Mouse (Mus musculus): Measurements from ENCODE around the gene Bcl2l2. TPM values are rescaled to one million over a fixed set of nuclear protein-coding genes. Genes with fewer than 3 reads are reported as not detected.

Bcl2l2 gene
- polyA plus RNA-seq, 1 experiment from 2014 or later: 3.4 TPM

DNA sequence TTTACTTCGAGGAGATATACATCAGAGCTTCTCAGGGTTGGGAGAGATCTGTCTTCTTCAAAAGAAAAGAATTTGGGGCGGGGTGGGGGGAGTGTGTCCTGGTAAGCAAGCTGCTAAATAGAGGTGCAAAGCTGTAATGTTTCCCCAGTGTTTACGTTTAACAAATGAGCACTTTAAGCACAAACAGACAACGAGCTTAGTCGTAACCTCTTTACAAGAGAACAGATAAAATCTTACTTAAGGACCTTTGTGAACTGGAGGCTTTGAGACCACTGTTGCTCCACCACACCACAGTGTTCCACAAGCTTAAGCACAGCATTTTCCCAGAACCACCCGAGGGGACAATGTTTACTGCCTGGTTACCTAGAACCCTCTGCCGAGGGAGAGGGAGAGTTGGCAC is 44.1 kb downstream of the Bcl2l2 start:
- Histone ChIP-seq H3K9ac (ENCODE audit: low read length) (peak overlapping the region; percentile 79), H3K27me3 (ENCODE audit: control insufficient read depth, insufficient read depth, low read depth, low read length) (peaks cover 3% of the 10 kb centered on the region; the same call in 1 of the 2 replicates), H3K4me3 (ENCODE audit: low read length) (peak overlapping the region; percentile 55), H3K27ac (ENCODE audit: low read length) (peak overlapping the region; percentile 97), H3K4me1 (replicated peaks; ENCODE audit: control insufficient read depth, insufficient read depth, low read length) (peaks cover 17% of the 10 kb centered on the region), H3K9me3 (ENCODE audit: control insufficient read depth, low read length) (no peaks in the 10 kb centered on the region), H3K36me3 (ENCODE audit: control insufficient read depth, insufficient read depth, low read length) (no peaks in the 10 kb centered on the region), H3K4me2 (ENCODE audit: low read depth, low read length) (peak overlapping the region; percentile 84)
- 18% methylated on average over 7 of the region's 7 CpGs for WGBS
- no peak for ATAC-seq (ENCODE audit: low read depth)

- peaks cover 3% of the 10 kb centered on the region; the same call in 1 of the 2 replicates for H3K27me3 ChIP-seq (ENCODE audit: control insufficient read depth, insufficient read depth, low read depth, low read length)
- no peaks in the 10 kb centered on the region for H3K36me3 ChIP-seq (ENCODE audit: control insufficient read depth, insufficient read depth, low read length)
- 63% methylated on average over 5 of the region's 5 CpGs for WGBS
- H3K9me3 ChIP-seq (ENCODE audit: control insufficient read depth, low read length): no peaks in the 10 kb centered on the region
- no peak overlapping the region for H3K4me3 ChIP-seq (ENCODE audit: low read length)
- no peak for ATAC-seq (ENCODE audit: low read depth)
- peaks cover 12% of the 10 kb centered on the region for H3K4me1 ChIP-seq (replicated peaks; ENCODE audit: control insufficient read depth, insufficient read depth, low read length)
- H3K9ac ChIP-seq (ENCODE audit: low read length): no peak overlapping the region
- no peak overlapping the region for H3K4me2 ChIP-seq (ENCODE audit: low read depth, low read length)
- H3K27ac ChIP-seq (ENCODE audit: low read length): no peak overlapping the region
Measured at GRCm38 (mm10) chr14:54929801-54930200, 46.6 kb downstream of the Bcl2l2 start.

- Histone ChIP-seq H3K27ac (ENCODE audit: low read length) (no peak overlapping the region), H3K27me3 (ENCODE audit: control insufficient read depth, insufficient read depth, low read depth, low read length) (peaks cover 2% of the 10 kb centered on the region; the same call in 1 of the 2 replicates), H3K36me3 (ENCODE audit: control insufficient read depth, insufficient read depth, low read length) (no peaks in the 10 kb centered on the region), H3K9me3 (ENCODE audit: control insufficient read depth, low read length) (no peaks in the 10 kb centered on the region), H3K4me1 (replicated peaks; ENCODE audit: control insufficient read depth, insufficient read depth, low read length) (peaks cover 6% of the 10 kb centered on the region), H3K4me2 (ENCODE audit: low read depth, low read length) (no peak overlapping the region), H3K9ac (ENCODE audit: low read length) (no peak overlapping the region), H3K4me3 (ENCODE audit: low read length) (no peak overlapping the region)
- no peak for ATAC-seq (ENCODE audit: low read depth)
- WGBS: 33% methylated on average over 2 of the region's 2 CpGs
Measured at GRCm38 (mm10) chr14:54930431-54930830, 47.3 kb downstream of the Bcl2l2 start.

GRCm38 (mm10) chr14:54932645-54933150 is 49.5 kb downstream of the Bcl2l2 start, which contains the start of gene Il25:
TSS of gene Il25 (plus strand) at chr14:54932695.
- Histone ChIP-seq H3K9ac (ENCODE audit: low read length) (no peak within 1 kb of the TSS), H3K4me1 (replicated peaks; ENCODE audit: control insufficient read depth, insufficient read depth, low read length) (peaks cover 3% of the 10 kb centered on the region; the same call in 1 of the 2 replicates), H3K27me3 (ENCODE audit: control insufficient read depth, insufficient read depth, low read depth, low read length) (no peaks in the 10 kb centered on the region), H3K4me2 (ENCODE audit: low read depth, low read length) (no peak within 1 kb of the TSS), H3K9me3 (ENCODE audit: control insufficient read depth, low read length) (no peaks in the 10 kb centered on the region), H3K4me3 (ENCODE audit: low read length) (no peak within 1 kb of the TSS), H3K36me3 (ENCODE audit: control insufficient read depth, insufficient read depth, low read length) (no peaks in the 10 kb centered on the region), H3K27ac (ENCODE audit: low read length) (no peak within 1 kb of the TSS)
- WGBS: 24% methylated on average over 6 of the region's 6 CpGs
- ATAC-seq (ENCODE audit: low read depth): peak; percentile 20; the same call in 1 of the 2 replicates

DNA sequence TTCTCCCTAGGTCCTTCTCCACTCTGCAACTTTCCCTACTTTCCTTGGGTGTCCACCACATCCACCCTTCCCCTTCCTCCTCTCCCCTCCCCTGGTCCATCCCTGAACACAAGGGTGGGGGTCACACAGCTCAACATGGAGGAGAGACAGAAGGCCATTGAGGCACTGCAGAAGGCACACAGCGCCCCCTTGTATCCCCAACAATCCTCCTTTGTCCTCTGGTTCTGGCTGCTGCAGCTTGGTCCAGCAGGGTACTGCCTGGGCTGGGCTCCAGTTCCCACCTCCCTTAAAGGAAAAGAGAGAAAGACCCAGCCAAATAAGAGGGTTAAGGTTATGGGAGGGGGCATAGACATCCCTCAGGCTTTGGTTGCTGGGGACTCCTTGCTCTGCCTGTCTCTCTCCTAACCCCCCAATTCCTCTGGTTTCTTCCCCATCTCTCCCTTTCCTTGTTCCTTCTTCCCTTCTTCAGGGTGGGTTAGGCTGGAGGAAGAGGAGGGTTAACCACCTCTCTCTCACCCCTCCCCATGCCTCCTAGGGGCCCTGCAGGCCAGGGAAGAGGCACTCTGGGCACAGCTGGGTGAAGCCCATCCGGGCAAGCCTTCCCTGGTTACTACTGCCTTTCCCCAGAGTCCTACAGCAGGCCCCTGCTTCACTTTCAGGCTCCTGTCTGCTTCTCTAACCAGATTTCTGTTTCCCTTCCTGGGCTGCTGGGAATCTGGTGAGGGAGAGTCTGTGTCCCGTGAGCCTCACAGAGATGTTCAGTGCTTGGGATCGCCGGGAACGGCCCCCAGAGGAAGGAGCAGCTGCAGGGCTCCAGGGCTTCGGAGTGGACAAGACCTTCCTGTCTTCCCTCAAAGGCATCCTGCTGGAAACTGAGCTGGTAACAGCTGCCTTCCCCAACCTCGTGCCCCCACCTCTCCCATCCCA is 53.0 kb downstream of the Bcl2l2 start, which contains the start of gene Cmtm5:
TSS of gene Cmtm5 (plus strand) at position 358 of the 927 bp plus-strand sequence.
- ATAC-seq (ENCODE audit: low read depth): no peak

DNA sequence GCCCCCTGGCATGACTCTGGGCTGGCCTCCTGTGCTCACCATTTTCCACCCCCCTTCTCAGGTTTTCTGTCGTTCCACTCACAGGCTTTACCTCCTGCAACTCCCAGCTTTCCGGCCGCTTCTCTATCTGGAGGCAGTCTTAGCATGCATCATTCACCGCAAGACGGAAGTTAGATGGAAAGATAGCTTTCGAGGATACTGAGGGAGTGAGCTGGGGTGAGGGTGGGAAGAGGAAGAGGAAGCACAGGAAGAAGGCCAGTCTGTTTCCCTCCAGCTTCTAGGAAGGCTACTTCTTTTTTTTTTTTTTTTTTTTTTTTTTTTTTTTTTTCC is 53.6 kb downstream of the Bcl2l2 start:
- ATAC-seq (ENCODE audit: low read depth): no peak
- no peak overlapping the region for H3K27ac ChIP-seq (ENCODE audit: low read length)
- H3K4me2 ChIP-seq (ENCODE audit: low read depth, low read length): no peak overlapping the region
- H3K9ac ChIP-seq (ENCODE audit: low read length): no peak overlapping the region
- H3K27me3 ChIP-seq (ENCODE audit: control insufficient read depth, insufficient read depth, low read depth, low read length): no peaks in the 10 kb centered on the region
- 48% methylated on average over 6 of the region's 6 CpGs for WGBS
- H3K4me1 ChIP-seq (replicated peaks; ENCODE audit: control insufficient read depth, insufficient read depth, low read length): peaks cover 3% of the 10 kb centered on the region; the same call in 1 of the 2 replicates
- no peak overlapping the region for H3K4me3 ChIP-seq (ENCODE audit: low read length)
- H3K36me3 ChIP-seq (ENCODE audit: control insufficient read depth, insufficient read depth, low read length): no peaks in the 10 kb centered on the region
- H3K9me3 ChIP-seq (ENCODE audit: control insufficient read depth, low read length): no peaks in the 10 kb centered on the region

More for the DNA sequence above, 53.0 kb downstream of the Bcl2l2 start, which contains the start of gene Cmtm5:
- 36% methylated on average over 8 of the region's 8 CpGs for WGBS
- H3K9me3 ChIP-seq (ENCODE audit: control insufficient read depth, low read length): no peaks in the 10 kb centered on the region
- H3K36me3 ChIP-seq (ENCODE audit: control insufficient read depth, insufficient read depth, low read length): no peaks in the 10 kb centered on the region
- H3K4me2 ChIP-seq (ENCODE audit: low read depth, low read length): no peak within 1 kb of the TSS
- H3K4me1 ChIP-seq (replicated peaks; ENCODE audit: control insufficient read depth, insufficient read depth, low read length): peaks cover 3% of the 10 kb centered on the region; the same call in 1 of the 2 replicates
- H3K4me3 ChIP-seq (ENCODE audit: low read length): no peak within 1 kb of the TSS
- H3K27me3 ChIP-seq (ENCODE audit: control insufficient read depth, insufficient read depth, low read depth, low read length): no peaks in the 10 kb centered on the region
- 0 out of 2 replicates have a peak within 1 kb of the TSS, but pooled peaks have one; percentile 4 for H3K9ac ChIP-seq (ENCODE audit: low read length)
- H3K27ac ChIP-seq (ENCODE audit: low read length): no peak within 1 kb of the TSS

- no peak overlapping the region for H3K4me3 ChIP-seq (ENCODE audit: low read length)
- no peaks in the 10 kb centered on the region for H3K36me3 ChIP-seq (ENCODE audit: control insufficient read depth, insufficient read depth, low read length)
- no peak overlapping the region for H3K9ac ChIP-seq (ENCODE audit: low read length)
- H3K9me3 ChIP-seq (ENCODE audit: control insufficient read depth, low read length): no peaks in the 10 kb centered on the region
- H3K4me2 ChIP-seq (ENCODE audit: low read depth, low read length): no peak overlapping the region
- WGBS: 85% methylated on average over 16 of the region's 16 CpGs
- ATAC-seq (ENCODE audit: low read depth): no peak
- peaks cover 3% of the 10 kb centered on the region; the same call in 1 of the 2 replicates for H3K4me1 ChIP-seq (replicated peaks; ENCODE audit: control insufficient read depth, insufficient read depth, low read length)
- H3K27ac ChIP-seq (ENCODE audit: low read length): no peak overlapping the region
- no peaks in the 10 kb centered on the region for H3K27me3 ChIP-seq (ENCODE audit: control insufficient read depth, insufficient read depth, low read depth, low read length)
Measured at GRCm38 (mm10) chr14:54937361-54938182, 54.4 kb downstream of the Bcl2l2 start.
